Mouse (Mus musculus) liver, embryonic 14.5 days (tissue): ENCODE results near the gene Atg9b.

Experiments
- CTCF ChIP-seq: IDR thresholded peaks from 2 replicates; pipeline ENCODE4 v1.5.1; 2016; ENCODE audit warnings: antibody characterized with exemption, low read depth, control low read depth
- EP300 ChIP-seq: IDR thresholded peaks from 2 replicates; pipeline ENCODE4 v1.6.1; 2016; ENCODE audit warnings: antibody characterized with exemption, low read depth

- no peak for TF ChIP-seq CTCF
- no peak for TF ChIP-seq EP300
These were observed 16.7 kb upstream of the Atg9b start for GRCm38 (mm10) chr5:24408651-24409050.
